Mouse (Mus musculus): ENCODE measurements around the gene Cpb2. TPM values are rescaled to one million over a fixed set of nuclear protein-coding genes. Genes with fewer than 3 reads are reported as not detected.

Gene Cpb2
- polyA plus RNA-seq, 1 experiment: not detected

DNA sequence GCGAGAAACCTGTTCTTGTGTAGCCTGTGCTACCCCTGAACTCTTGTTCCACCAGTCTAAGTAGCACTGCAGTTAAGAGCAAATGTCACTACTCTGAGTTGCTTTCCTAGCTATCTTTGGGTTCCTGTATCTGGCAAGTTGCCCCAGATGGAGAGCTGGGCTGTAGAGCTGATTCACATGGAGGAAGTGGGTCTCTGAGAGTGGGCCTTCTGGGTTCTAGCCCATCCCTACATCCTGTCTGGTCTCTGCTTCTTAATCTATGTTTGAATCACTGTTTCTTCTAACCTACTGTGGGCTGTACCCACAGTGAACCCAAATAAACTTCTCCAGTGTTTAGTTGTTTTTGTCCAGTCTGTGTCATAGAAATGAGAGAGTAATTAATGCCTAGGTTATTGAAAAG, 59.0 kb downstream of the Cpb2 start:
- H3K27ac ChIP-seq (ENCODE audit: insufficient read depth, low read length): no peak overlapping the region
- no peaks in the 10 kb centered on the region for H3K4me1 ChIP-seq (ENCODE audit: control insufficient read depth, insufficient read depth, low read length)
- TF ChIP-seq CTCF (IDR thresholded peaks at IDR 0.05; ENCODE audit: borderline replicate concordance, insufficient read depth, low read length): no peak
- no peak for TF ChIP-seq POLR2A (IDR thresholded peaks at IDR 0.05; ENCODE audit: low read depth, low read length)
- H3K4me3 ChIP-seq (ENCODE audit: insufficient read depth, low read length): no peak overlapping the region

- TF ChIP-seq POLR2A (IDR thresholded peaks at IDR 0.05; ENCODE audit: low read depth, low read length): no peak
- no peak for TF ChIP-seq CTCF (IDR thresholded peaks at IDR 0.05; ENCODE audit: borderline replicate concordance, insufficient read depth, low read length)
These were observed 61.7 kb downstream of the Cpb2 start for GRCm38 (mm10) chr14:75303807-75304206.

GRCm38 (mm10) chr14:75307855-75308254, 65.8 kb downstream of the Cpb2 start:
- Histone ChIP-seq H3K4me1 (ENCODE audit: control insufficient read depth, insufficient read depth, low read length) (no peaks in the 10 kb centered on the region), H3K27ac (ENCODE audit: insufficient read depth, low read length) (no peak overlapping the region), H3K4me3 (ENCODE audit: insufficient read depth, low read length) (no peak overlapping the region)
- no peak for TF ChIP-seq POLR2A (IDR thresholded peaks at IDR 0.05; ENCODE audit: low read depth, low read length)
- TF ChIP-seq CTCF (IDR thresholded peaks at IDR 0.05; ENCODE audit: borderline replicate concordance, insufficient read depth, low read length): no peak

More at GRCm38 (mm10) chr14:75303807-75304206, 61.7 kb downstream of the Cpb2 start:
- Histone ChIP-seq H3K4me3 (ENCODE audit: insufficient read depth, low read length) (no peak overlapping the region), H3K4me1 (ENCODE audit: control insufficient read depth, insufficient read depth, low read length) (no peaks in the 10 kb centered on the region), H3K27ac (ENCODE audit: insufficient read depth, low read length) (no peak overlapping the region)

GRCm38 (mm10) chr14:75309336-75309992, 67.4 kb downstream of the Cpb2 start:
- no peak overlapping the region for H3K4me3 ChIP-seq (ENCODE audit: insufficient read depth, low read length)
- no peaks in the 10 kb centered on the region for H3K4me1 ChIP-seq (ENCODE audit: control insufficient read depth, insufficient read depth, low read length)

GRCm38 (mm10) chr14:75314484-75314883, 72.4 kb downstream of the Cpb2 start:
- Histone ChIP-seq H3K4me3 (ENCODE audit: insufficient read depth, low read length) (no peak overlapping the region), H3K4me1 (ENCODE audit: control insufficient read depth, insufficient read depth, low read length) (no peaks in the 10 kb centered on the region), H3K27ac (ENCODE audit: insufficient read depth, low read length) (no peak overlapping the region)
- TF ChIP-seq CTCF (IDR thresholded peaks at IDR 0.05; ENCODE audit: borderline replicate concordance, insufficient read depth, low read length) (no peak), POLR2A (IDR thresholded peaks at IDR 0.05; ENCODE audit: low read depth, low read length) (no peak)

More at GRCm38 (mm10) chr14:75309336-75309992, 67.4 kb downstream of the Cpb2 start:
- no peak overlapping the region for H3K27ac ChIP-seq (ENCODE audit: insufficient read depth, low read length)
- no peak for TF ChIP-seq CTCF (IDR thresholded peaks at IDR 0.05; ENCODE audit: borderline replicate concordance, insufficient read depth, low read length)
- no peak for TF ChIP-seq POLR2A (IDR thresholded peaks at IDR 0.05; ENCODE audit: low read depth, low read length)

DNA sequence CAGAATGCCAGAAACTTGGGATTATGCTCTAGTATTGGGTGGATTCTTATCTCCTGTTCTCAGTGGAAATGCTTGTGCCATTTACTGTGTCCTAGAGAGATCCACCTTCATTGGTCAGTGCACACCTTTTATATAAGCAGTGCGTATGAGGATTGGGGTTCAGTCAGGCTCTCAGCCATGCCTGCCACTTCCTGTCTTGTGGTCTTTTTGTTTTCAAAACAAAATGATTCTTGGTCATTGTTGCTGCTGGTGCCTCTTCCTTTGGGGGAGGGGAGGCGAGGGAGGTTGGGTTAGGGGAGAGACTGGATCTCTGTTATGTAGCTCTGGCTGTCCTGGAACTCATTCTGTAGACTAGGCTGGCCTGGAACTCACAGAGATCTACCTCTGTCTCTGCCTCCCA, 76.6 kb downstream of the Cpb2 start:
- TF ChIP-seq CTCF (IDR thresholded peaks at IDR 0.05; ENCODE audit: borderline replicate concordance, insufficient read depth, low read length): no peak
- no peak for TF ChIP-seq POLR2A (IDR thresholded peaks at IDR 0.05; ENCODE audit: low read depth, low read length)
- Histone ChIP-seq H3K4me1 (ENCODE audit: control insufficient read depth, insufficient read depth, low read length) (no peaks in the 10 kb centered on the region), H3K4me3 (ENCODE audit: insufficient read depth, low read length) (no peak overlapping the region), H3K27ac (ENCODE audit: insufficient read depth, low read length) (no peak overlapping the region)

- TF ChIP-seq POLR2A (IDR thresholded peaks at IDR 0.05; ENCODE audit: low read depth, low read length) (no peak), CTCF (IDR thresholded peaks at IDR 0.05; ENCODE audit: borderline replicate concordance, insufficient read depth, low read length) (no peak)
- Histone ChIP-seq H3K27ac (ENCODE audit: insufficient read depth, low read length) (no peak overlapping the region), H3K4me1 (ENCODE audit: control insufficient read depth, insufficient read depth, low read length) (no peaks in the 10 kb centered on the region), H3K4me3 (ENCODE audit: insufficient read depth, low read length) (no peak overlapping the region)
These were observed 78.2 kb downstream of the Cpb2 start for GRCm38 (mm10) chr14:75320269-75320668.

GRCm38 (mm10) chr14:75323354-75323753, 81.3 kb downstream of the Cpb2 start:
- Histone ChIP-seq H3K4me3 (ENCODE audit: insufficient read depth, low read length) (no peak overlapping the region), H3K27ac (ENCODE audit: insufficient read depth, low read length) (no peak overlapping the region), H3K4me1 (ENCODE audit: control insufficient read depth, insufficient read depth, low read length) (no peaks in the 10 kb centered on the region)
- TF ChIP-seq POLR2A (IDR thresholded peaks at IDR 0.05; ENCODE audit: low read depth, low read length): no peak
- no peak for TF ChIP-seq CTCF (IDR thresholded peaks at IDR 0.05; ENCODE audit: borderline replicate concordance, insufficient read depth, low read length)

- Histone ChIP-seq H3K4me1 (ENCODE audit: control insufficient read depth, insufficient read depth, low read length) (no peaks in the 10 kb centered on the region), H3K27ac (ENCODE audit: insufficient read depth, low read length) (no peak overlapping the region), H3K4me3 (ENCODE audit: insufficient read depth, low read length) (no peak overlapping the region)
- TF ChIP-seq POLR2A (IDR thresholded peaks at IDR 0.05; ENCODE audit: low read depth, low read length): no peak
- TF ChIP-seq CTCF (IDR thresholded peaks at IDR 0.05; ENCODE audit: borderline replicate concordance, insufficient read depth, low read length): no peak
These were observed 86.0 kb downstream of the Cpb2 start for GRCm38 (mm10) chr14:75328062-75328461.

DNA sequence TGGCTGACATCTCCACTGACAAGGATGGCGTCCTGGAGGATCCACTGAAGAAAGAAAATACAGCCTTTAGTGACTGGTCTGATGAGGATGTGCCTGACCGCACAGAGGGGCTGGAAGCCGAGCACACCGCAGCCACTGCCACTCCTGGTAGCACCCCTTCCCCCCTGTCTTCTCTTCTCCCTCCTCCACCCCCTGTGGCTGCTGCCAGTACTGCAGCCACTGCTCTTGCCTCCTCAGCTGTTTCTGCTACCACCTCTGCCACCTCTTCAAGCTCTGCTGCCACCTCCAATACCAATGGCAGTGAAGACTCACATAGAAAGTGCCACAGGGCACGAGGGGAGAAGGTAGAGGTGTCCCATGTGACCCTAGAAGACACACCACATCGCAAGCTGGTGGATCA, 88.5 kb downstream of the Cpb2 start:
- H3K27ac ChIP-seq (ENCODE audit: insufficient read depth, low read length): no peak overlapping the region
- H3K4me3 ChIP-seq (ENCODE audit: insufficient read depth, low read length): no peak overlapping the region
- no peaks in the 10 kb centered on the region for H3K4me1 ChIP-seq (ENCODE audit: control insufficient read depth, insufficient read depth, low read length)
- no peak for TF ChIP-seq POLR2A (IDR thresholded peaks at IDR 0.05; ENCODE audit: low read depth, low read length)

Other genes starting within 250 kb of the Cpb2 start
- 0.54 and 0.58 TPM in 2 replicates for gene Rubcnl, start 226.3 kb upstream of the Cpb2 start, polyA plus RNA-seq (2011; ENCODE audit: insufficient read length, low read depth, missing spikeins)
- gene Lrrc63, start 111.4 kb upstream of the Cpb2 start, polyA plus RNA-seq (2011; ENCODE audit: insufficient read length, low read depth, missing spikeins): not detected in 2 replicates
- 1.0 and 8.6 TPM in 2 replicates for gene Lcp1, start 111.2 kb upstream of the Cpb2 start, polyA plus RNA-seq (2011; ENCODE audit: insufficient read length, low read depth, missing spikeins)
- 24.0 and 24.9 TPM in 2 replicates for gene Zc3h13, start 42.1 kb downstream of the Cpb2 start, polyA plus RNA-seq (2011; ENCODE audit: insufficient read length, low read depth, missing spikeins)
- gene Siah3, start 213.7 kb downstream of the Cpb2 start, polyA plus RNA-seq (2011; ENCODE audit: insufficient read length, low read depth, missing spikeins): not detected in 2 replicates